Mouse (Mus musculus): ENCODE measurements around the gene Clpb. TPM values are rescaled to one million over a fixed set of nuclear protein-coding genes. Genes with fewer than 3 reads are reported as not detected.

Clpb gene
- polyA plus RNA-seq, 2 experiments from 2014 or later: 9.9 to 14.9 TPM

GRCm38 (mm10) chr7:101821571-101822501, 158.4 kb downstream of the Clpb start:
- peak; percentile 83 for ATAC-seq

DNA sequence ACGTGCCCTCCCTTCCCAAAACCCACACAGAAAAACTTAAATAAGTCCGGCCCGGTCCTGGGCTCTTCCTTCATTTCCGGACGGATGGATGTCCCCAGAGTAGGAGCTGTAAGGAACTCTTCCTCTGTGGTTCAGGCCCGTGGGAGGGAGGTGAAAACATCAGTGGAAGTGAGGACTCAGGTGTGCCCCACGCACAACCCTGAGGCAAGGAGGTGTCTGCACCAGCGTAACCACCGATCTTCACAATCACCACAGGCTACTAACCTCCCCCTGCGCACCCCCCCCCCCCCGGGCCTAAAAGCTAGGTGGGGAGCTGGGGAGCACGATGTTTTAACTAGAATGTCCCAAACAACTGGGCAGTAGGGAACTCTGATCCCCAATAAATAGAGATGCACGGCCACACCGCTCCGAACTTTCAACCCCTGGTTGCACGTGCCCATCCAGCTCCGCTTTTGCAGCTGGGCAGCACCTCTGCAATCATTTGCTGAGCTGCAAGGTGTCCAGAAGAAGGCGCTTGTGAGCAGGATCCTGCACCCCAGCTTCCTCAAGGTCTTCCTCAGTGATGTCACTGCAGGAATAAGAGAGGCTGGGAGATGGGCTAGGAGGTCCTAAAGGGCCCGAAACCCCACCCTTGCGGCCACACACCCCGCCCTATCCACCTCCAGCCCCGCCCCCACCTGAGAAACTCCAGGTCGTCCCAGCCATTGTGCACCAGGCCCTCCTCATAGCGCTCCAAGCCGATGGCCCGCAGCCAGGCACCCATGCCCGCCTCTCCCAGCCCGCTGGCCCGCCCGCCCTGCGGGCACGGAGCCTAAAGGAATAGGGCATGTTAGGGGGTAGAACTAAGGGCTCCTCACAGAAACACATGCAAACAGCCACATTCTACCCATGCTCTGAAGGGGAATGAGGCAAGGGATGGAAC, 159.7 kb downstream of the Clpb start:
- ATAC-seq: no peak

GRCm38 (mm10) chr7:101823758-101824630, 160.6 kb downstream of the Clpb start:
- ATAC-seq: no peak

- ATAC-seq: no peak
Observed at GRCm38 (mm10) chr7:101830373-101830772, 166.9 kb downstream of the Clpb start.

DNA sequence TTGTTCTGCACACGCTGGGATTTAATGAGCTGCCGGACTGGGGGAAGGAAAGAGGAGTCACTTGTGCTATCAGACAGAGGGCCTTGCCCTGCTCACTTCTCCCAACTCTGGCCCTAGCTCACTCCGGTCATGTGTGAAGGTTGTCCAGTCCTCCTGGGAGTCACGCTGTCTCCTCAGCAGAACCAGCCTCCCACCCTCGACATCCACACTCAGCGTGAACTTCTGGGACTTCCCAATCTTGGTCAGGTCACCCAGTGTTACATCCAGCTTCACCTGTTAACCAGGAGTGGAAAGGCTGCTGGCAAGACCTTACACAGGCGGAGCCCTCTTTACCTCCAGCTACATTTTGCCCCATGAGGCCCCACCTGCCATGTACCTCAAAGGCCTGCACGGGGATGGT, 168.0 kb downstream of the Clpb start:
- no peak for ATAC-seq

DNA sequence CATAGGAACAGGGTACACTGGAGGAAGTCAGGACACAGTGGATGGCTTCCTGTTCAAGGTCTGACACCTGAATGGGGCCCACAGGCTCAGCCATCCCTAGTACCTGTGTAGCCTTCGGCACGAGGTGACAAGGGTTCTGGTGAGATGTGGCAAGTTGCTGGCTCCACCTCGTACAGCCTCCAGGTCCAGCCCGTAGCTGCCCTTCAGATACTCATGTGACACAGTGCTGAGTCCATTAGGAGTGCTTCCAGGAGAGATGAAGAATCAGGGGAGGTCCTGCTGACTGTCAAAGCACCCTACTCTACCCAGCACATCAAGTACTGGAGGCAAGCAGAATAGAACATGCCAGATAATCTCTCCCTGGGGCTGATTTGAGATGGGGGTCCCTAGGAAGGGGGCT, 168.9 kb downstream of the Clpb start:
- no peak for ATAC-seq

GRCm38 (mm10) chr7:101833352-101833751, 169.9 kb downstream of the Clpb start:
- ATAC-seq: no peak

GRCm38 (mm10) chr7:101833916-101834584, 170.6 kb downstream of the Clpb start:
- no peak for ATAC-seq

DNA sequence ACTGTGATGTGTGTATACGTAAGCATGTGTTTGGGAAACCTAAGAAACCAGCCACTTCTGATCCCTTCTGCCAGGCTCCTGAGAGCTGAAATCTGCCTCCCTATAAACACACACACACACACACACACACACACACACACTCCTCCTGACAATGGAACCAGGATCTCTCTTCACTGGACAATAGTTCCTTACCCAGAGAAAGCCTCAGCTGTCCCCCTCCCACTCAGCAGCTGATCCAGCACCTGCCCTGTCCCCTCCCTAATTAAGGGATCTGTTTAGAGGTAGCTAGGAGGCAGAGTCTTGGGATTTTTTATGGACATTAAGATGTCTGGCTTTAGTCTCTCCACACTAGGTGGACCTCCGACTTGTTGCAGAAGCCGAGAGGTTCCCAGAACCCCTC, 171.5 kb downstream of the Clpb start:
- ATAC-seq: no peak

DNA sequence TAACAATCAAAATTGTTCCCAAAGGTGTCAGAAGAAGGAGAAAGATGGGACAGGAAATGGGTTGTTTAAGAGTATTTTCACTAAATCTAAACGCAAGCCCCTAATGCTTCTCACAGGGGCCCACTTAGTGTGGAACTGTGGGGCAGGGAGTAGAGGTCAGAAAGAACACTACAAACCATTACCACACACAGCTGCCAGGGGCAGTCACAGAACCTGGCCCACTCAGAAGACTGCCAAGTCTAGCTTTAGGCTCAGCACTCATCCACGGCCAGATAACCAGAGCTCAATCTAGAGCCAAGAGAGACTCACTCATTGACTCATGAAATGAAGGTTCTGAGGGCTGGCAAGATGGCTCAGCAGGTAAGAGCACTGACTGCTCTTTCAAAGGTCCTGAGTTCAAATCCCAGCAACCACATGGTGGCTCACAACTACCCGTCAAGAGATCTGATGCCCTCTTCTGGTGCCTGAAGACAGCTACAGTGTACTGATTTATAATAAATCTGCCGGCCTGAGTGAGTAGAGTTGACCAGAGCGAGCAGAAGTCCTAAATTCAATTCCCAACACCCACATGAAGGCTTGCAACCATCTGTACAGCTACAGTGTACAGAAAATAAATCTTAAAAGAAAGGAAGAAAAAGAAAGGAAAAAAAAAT, 172.2 kb downstream of the Clpb start:
- no peak for ATAC-seq

DNA sequence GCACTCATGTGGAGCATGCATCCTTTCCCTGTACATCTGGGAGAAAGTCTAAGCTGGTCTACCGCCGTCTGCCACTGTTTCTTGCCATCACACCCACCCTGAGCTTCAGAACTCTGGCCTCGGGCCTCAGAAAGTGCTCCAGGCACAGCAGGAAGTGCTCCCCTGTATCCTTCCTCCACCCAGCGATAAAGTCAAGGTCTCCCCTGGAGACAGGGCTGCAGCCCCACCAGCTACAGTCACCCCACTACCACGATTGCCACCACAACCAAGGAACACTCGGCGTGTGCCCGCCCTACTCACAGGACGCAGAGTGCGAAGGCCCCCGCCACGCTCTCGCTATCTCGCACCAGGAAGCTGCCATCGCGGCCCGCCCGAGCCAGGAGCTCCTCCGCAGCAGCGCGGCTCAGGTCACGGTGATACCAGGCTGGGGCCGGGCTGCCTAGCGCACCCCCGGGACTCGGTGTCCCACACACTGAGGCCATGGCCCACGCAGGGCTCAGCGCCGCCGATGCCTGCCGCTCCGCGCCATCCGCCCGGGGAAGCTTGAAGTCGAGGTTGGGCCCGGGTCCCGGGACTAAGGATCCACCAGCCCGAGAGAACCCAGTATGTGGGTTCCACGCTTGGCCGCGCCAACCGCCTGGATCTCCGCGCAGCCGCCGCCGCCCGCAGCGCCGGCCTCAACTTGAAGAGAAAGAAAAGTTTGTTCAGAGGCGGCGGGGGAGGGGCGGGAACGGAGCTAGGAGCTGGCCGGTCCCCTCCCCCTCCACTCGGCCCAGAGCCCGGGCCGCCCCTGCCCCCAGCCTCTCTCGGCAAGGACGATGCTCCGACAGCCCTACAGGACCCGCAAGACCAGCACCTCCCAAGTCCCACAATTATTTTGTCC, 173.1 kb downstream of the Clpb start:
- ATAC-seq: peak; percentile 74

DNA sequence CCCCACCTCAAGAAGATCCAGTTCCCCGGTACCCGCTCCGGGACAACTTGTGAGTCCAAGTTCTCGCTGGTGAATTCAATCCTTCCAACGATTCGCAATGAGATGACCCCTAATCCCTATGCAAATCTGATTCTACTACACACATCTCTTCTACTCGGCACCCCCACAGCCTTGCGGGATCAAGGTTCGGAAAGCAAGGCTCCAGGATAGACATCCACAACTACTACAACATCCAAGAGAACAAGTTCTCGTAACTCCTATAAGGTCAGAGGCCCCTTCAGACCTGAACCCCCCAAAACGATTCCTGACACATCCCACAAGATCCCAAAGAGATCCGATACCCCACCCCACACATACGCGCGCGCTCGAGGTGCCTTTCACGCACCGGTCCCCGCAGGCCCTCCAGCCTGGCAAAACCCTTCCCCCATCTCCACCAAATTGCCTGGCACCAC, 173.7 kb downstream of the Clpb start:
- ATAC-seq: peak; percentile 7

DNA sequence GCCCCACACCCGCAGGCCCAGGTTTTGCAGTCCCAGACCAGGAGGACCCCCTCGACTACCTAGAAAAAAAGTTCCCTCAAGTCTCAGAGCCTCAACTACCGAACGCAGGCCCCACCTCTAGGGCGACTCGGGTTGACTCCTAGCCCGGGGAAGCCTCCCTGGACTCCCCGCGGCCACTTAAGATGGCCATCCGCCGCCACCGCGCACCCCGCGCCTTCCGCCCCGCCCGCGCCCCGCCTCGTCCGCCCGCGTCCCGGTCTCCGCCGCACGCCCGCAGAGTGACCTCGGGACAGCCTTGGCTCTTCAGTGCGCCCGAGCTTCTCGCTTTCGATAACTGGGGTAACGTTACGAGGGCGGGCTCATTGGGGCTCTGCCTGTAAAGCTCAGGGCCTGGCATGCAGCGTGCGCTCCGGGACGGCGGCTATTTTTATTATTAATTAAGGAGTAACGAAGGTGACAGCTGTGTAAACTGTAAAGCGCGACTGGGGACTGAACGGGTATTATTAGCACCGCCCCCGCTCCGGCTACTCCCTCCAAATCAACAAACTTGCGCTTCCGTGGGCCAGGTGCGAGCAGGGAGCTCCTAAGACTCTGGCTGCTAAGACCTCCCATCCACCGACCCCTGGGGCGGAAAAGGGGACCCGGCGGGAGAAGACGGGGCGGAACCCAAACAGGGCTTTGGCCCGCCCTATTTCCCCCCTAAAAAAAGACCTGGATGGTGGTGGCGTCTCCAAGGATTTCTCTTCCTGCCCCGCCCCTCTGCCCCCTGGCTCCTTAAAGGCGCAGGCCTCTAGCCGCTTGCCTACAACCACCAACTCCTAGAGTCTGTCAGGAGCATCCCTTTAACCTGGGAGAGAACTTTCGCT, 174.4 kb downstream of the Clpb start, which contains the start of gene Inppl1:
TSS of gene Inppl1 (minus strand) at position 624 of the 866 bp plus-strand sequence.
- ATAC-seq: peak; percentile 21

- no peak for ATAC-seq
Observed at GRCm38 (mm10) chr7:101844186-101844585, 180.8 kb downstream of the Clpb start.
